Mouse (Mus musculus): Measurements from ENCODE around the gene Sirt7. TPM values are rescaled to one million over a fixed set of nuclear protein-coding genes. Genes with fewer than 3 reads are reported as not detected.

Gene Sirt7
- total RNA-seq, 2 experiments from 2014 or later = 10.2 to 11.7 TPM

GRCm38 (mm10) chr11:120634810-120635209 is 9.8 kb upstream of the Sirt7 start:
- DNase-seq = no peak

- peak; percentile 95 for DNase-seq
Measured at GRCm38 (mm10) chr11:120633520-120634343, 8.7 kb upstream of the Sirt7 start, which contains the start of gene Mafg. Mafg (minus strand) TSS chr11:120633600.

- DNase-seq = peak; percentile 74
Measured at GRCm38 (mm10) chr11:120632559-120633519, 7.8 kb upstream of the Sirt7 start.

- DNase-seq = no peak
Measured at GRCm38 (mm10) chr11:120631726-120632448, 6.8 kb upstream of the Sirt7 start.

- DNase-seq = no peak
Measured at GRCm38 (mm10) chr11:120630881-120631725, 6.1 kb upstream of the Sirt7 start.

GRCm38 (mm10) chr11:120630401-120630871 is 5.4 kb upstream of the Sirt7 start:
- no peak for DNase-seq

GRCm38 (mm10) chr11:120629911-120630310 is 4.9 kb upstream of the Sirt7 start:
- peak; percentile 65 for DNase-seq

- no peak for DNase-seq
Measured at GRCm38 (mm10) chr11:120629341-120629730, 4.3 kb upstream of the Sirt7 start.

GRCm38 (mm10) chr11:120628601-120629340 is 3.7 kb upstream of the Sirt7 start:
- no peak for DNase-seq

- DNase-seq = no peak
Measured at GRCm38 (mm10) chr11:120627468-120628300, 2.6 kb upstream of the Sirt7 start.

- DNase-seq = no peak
Measured at GRCm38 (mm10) chr11:120626785-120627467, 1.9 kb upstream of the Sirt7 start.

- DNase-seq = peak; percentile 87
Measured at GRCm38 (mm10) chr11:120624680-120625111, 344 bp downstream of the Sirt7 start.

GRCm38 (mm10) chr11:120623961-120624679 is 920 bp downstream of the Sirt7 start:
- peak; percentile 78 for DNase-seq

GRCm38 (mm10) chr11:120622805-120623204 is 2.2 kb downstream of the Sirt7 start:
- no peak for DNase-seq

GRCm38 (mm10) chr11:120620195-120620594 is 4.8 kb downstream of the Sirt7 start:
- no peak for DNase-seq

GRCm38 (mm10) chr11:120618619-120619535 is 6.2 kb downstream of the Sirt7 start:
- DNase-seq = no peak

- peak; percentile 92 for DNase-seq
Measured at GRCm38 (mm10) chr11:120617519-120618112, 7.4 kb downstream of the Sirt7 start, which contains the start of gene Pcyt2. Pcyt2 (minus strand) TSS chr11:120617936.

Data from heart, postnatal 4 days (tissue).